Mouse (Mus musculus): ENCODE data around the gene Snap29. TPM values are rescaled to one million over a fixed set of nuclear protein-coding genes. Genes with fewer than 3 reads are reported as not detected.

Snap29 gene
- polyA plus RNA-seq, 1 experiment from 2014 or later, result 7.2 TPM

Other genes with a start within 250 kb of the Snap29 start
- 369 and 377 TPM in 2 replicates for gene Ube2l3, start 203.3 kb upstream of the Snap29 start, polyA plus RNA-seq (2014; fragmentation: Nextera tagmentation; extraction: Ambion mirVana)
- 0.18 and 0.45 TPM in 2 replicates for gene Rimbp3, start 197.4 kb upstream of the Snap29 start, polyA plus RNA-seq (2014; fragmentation: Nextera tagmentation; extraction: Ambion mirVana)
- 7.0 and 8.3 TPM in 2 replicates for gene Hic2, start 172.4 kb upstream of the Snap29 start, polyA plus RNA-seq (2014; fragmentation: Nextera tagmentation; extraction: Ambion mirVana)
- 5.0 and 7.7 TPM in 2 replicates for gene Tmem191c, start 129.9 kb upstream of the Snap29 start, polyA plus RNA-seq (2014; fragmentation: Nextera tagmentation; extraction: Ambion mirVana)
- gene Serpind1, start 74.6 kb upstream of the Snap29 start, polyA plus RNA-seq (2014; fragmentation: Nextera tagmentation; extraction: Ambion mirVana), result 110 and 128 TPM in 2 replicates
- gene Pi4ka, start 328 bp downstream of the Snap29 start, polyA plus RNA-seq (2014; fragmentation: Nextera tagmentation; extraction: Ambion mirVana), result 29.7 and 30.4 TPM in 2 replicates
- 45.6 and 46.2 TPM in 2 replicates for gene Crkl, start 46.0 kb downstream of the Snap29 start, polyA plus RNA-seq (2014; fragmentation: Nextera tagmentation; extraction: Ambion mirVana)
- gene Aifm3, start 83.6 kb downstream of the Snap29 start, polyA plus RNA-seq (2014; fragmentation: Nextera tagmentation; extraction: Ambion mirVana), result 0.84 and 1.1 TPM in 2 replicates
- gene Lztr1, start 102.7 kb downstream of the Snap29 start, polyA plus RNA-seq (2014; fragmentation: Nextera tagmentation; extraction: Ambion mirVana), result 50.2 and 54.8 TPM in 2 replicates
- 45.1 and 46.5 TPM in 2 replicates for gene Thap7, start 125.2 kb downstream of the Snap29 start, polyA plus RNA-seq (2014; fragmentation: Nextera tagmentation; extraction: Ambion mirVana)
- gene Lrrc74b, start 155.3 kb downstream of the Snap29 start, polyA plus RNA-seq (2014; fragmentation: Nextera tagmentation; extraction: Ambion mirVana), result not detected in 2 replicates
- 0.06 and 0.07 TPM in 2 replicates for gene P2rx6, start 155.9 kb downstream of the Snap29 start, polyA plus RNA-seq (2014; fragmentation: Nextera tagmentation; extraction: Ambion mirVana)
- 2.0 and 2.1 TPM in 2 replicates for gene Slc7a4, start 177.2 kb downstream of the Snap29 start, polyA plus RNA-seq (2014; fragmentation: Nextera tagmentation; extraction: Ambion mirVana)
- 53.4 and 60.5 TPM in 2 replicates for gene Smpd4, start 213.4 kb downstream of the Snap29 start, polyA plus RNA-seq (2014; fragmentation: Nextera tagmentation; extraction: Ambion mirVana)
- 3.9 and 4.5 TPM in 2 replicates for gene Ccdc74a, start 240.5 kb downstream of the Snap29 start, polyA plus RNA-seq (2014; fragmentation: Nextera tagmentation; extraction: Ambion mirVana)